Mouse (Mus musculus) G1E (cell line): ENCODE results near the gene Rpn1.

ENCODE experiments used
- CTCF ChIP-seq: IDR thresholded peaks from 2 replicates; pipeline ENCODE4 v1.5.1; 2012; ENCODE audit warnings: low read depth, low read length, inconsistent platforms, mixed read lengths
- GATA1 ChIP-seq: IDR thresholded peaks from 2 replicates; pipeline ENCODE4 v1.6.1; 2012; ENCODE audit warnings: borderline replicate concordance, low read length, inconsistent platforms, mixed read lengths
- GATA2 ChIP-seq: IDR thresholded peaks from 2 replicates; pipeline ENCODE4 v1.6.1; 2012; ENCODE audit warnings: low read depth, low read length, inconsistent platforms, borderline replicate concordance
- POLR2AphosphoS5 ChIP-seq: IDR thresholded peaks from 2 replicates; pipeline ENCODE4 v1.6.1; 2012; ENCODE audit warnings: low read depth, low read length, inconsistent platforms; ENCODE audit not compliant: insufficient replicate concordance
- TAL1 ChIP-seq: conservative IDR thresholded peaks from 2 replicates; pipeline ENCODE4 v1.6.1; 2012; ENCODE audit warnings: low read depth, low read length, inconsistent platforms, mixed read lengths

DNA sequence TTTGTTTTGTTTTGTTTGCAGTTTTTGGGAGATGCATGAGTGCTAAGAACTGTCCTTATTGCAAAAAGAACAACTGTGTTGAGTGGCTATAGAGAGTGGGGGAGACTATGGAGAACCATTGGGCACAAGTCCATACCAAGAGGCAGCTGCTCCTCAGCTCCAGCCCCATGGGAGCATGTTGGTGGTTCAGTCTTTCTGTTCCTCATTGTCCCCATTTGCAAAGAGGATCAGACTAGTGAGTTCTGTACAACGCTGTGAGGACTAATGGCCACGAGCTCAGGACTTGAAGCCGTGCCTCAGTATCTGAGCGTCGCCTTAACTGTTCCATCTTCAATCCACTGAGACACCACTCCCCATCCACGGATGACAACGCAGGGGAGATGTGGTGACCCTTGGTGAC lies 36.5 kb downstream of the Rpn1 start:
- TF ChIP-seq CTCF (no peak), GATA1 (no peak), TAL1 (no peak), POLR2AphosphoS5 (no peak), GATA2 (no peak)
